24 mouse cellular contexts compared by ENCODE assay signal in the genomic region with DNA sequence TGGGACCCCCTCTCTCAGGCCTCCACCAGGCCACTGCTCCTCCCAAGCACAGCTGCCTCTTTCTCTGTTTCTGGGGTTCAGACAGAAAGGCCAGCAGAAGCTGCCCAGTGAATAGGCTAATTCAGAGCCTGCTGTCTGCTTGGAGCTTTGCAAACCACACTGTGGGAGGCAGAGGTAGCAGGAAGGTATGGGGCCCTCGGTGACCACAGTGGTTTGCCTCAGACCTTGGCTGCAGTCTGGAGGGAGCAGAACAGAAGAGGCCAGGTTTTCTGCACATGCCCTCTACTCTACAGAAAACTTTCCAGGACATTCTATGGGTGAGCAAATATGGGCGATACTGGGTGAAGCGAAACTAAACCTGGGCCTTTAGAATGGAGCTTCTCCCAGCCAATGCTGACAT. TPM values are rescaled to one million over a fixed set of nuclear protein-coding genes. Genes with fewer than 3 reads are reported as not detected.
DNase-seq lines count a peak whose midpoint lies in the region; ATAC-seq and TF ChIP-seq lines count a peak whose summit lies in the region.
"Had no signal": no experiment of that assay in that cellular context is flagged by ENCODE, and none has a peak within 500 bp of the region (broad histone marks: within the 10 kb centered on the region; RNA-seq: fewer than 3 reads in every experiment).

No protein-coding gene starts in this region.

- DNase-seq in midbrain, embryonic 10.5 days (ENCODE audit: low spot score), result no peak
- DNase-seq in kidney, adult 2 months, result no peak
- no peak for DNase-seq in spleen, postnatal 14 days (ENCODE audit: low spot score in 2 of 2)
- DNase-seq: adrenal gland, adult 8-10 months; cerebellum, postnatal 14 days; embryo, embryonic 11 days; heart, adult 18-20 months; heart, postnatal 4 days; kidney, adult 8-10 months; kidney, postnatal 25 days; lung, embryonic 14.5 days; lung, postnatal 4 days; midbrain, embryonic 14.5 days; right cerebral cortex, postnatal 25 days had no signal

- H3K9ac ChIP-seq in midbrain, embryonic 16.5 days (ENCODE audit: low read depth, low read length), result no peak overlapping the region
- 0 out of 2 replicates have a peak overlapping the region, but pooled peaks have one; percentile 7 for H3K9ac ChIP-seq in embryonic facial prominence, embryonic 13.5 days
- no peak overlapping the region for H3K9ac ChIP-seq in hindbrain, embryonic 13.5 days
- H3K9ac ChIP-seq: forebrain, embryonic 12.5 days; heart, embryonic 15.5 days; liver, embryonic 12.5 days; lung, embryonic 14.5 days; stomach, embryonic 15.5 days had no signal

- no peak for TF ChIP-seq CTCF in kidney, adult 2 months (conservative IDR thresholded peaks at IDR 0.05; ENCODE audit: insufficient read depth, insufficient read length, low read depth, low read length)

- no peak for TF ChIP-seq POLR2A in kidney, adult 2 months (IDR thresholded peaks at IDR 0.05; ENCODE audit: low read depth, low read length)

- peaks cover 33% of the 10 kb centered on the region for H3K4me1 ChIP-seq in midbrain, embryonic 10.5 days
- no peaks in the 10 kb centered on the region for H3K4me1 ChIP-seq in midbrain, embryonic 16.5 days (ENCODE audit: control insufficient read depth, insufficient read depth, low read length)
- H3K4me1 ChIP-seq in embryonic facial prominence, embryonic 13.5 days, result peaks cover 31% of the 10 kb centered on the region
- peaks cover 83% of the 10 kb centered on the region for H3K4me1 ChIP-seq in megakaryocyte, embryonic 14.5 days
- H3K4me1 ChIP-seq in kidney, adult 2 months (ENCODE audit: control insufficient read depth, insufficient read depth, low read length), result peaks cover 14% of the 10 kb centered on the region
- H3K4me1 ChIP-seq in hindbrain, embryonic 13.5 days (replicated peaks), result no peaks in the 10 kb centered on the region

- H3K27me3 ChIP-seq in midbrain, embryonic 10.5 days (ENCODE audit: low read depth, poor library complexity, severe bottlenecking), result peaks cover 35% of the 10 kb centered on the region
- no peaks in the 10 kb centered on the region for H3K27me3 ChIP-seq in midbrain, embryonic 16.5 days (ENCODE audit: control insufficient read depth, insufficient read depth, low read depth, low read length)
- no peaks in the 10 kb centered on the region for H3K27me3 ChIP-seq in embryonic facial prominence, embryonic 13.5 days
- peaks cover 2% of the 10 kb centered on the region for H3K27me3 ChIP-seq in megakaryocyte, embryonic 14.5 days (replicated peaks)
- H3K27me3 ChIP-seq in kidney, adult 2 months (replicated peaks; ENCODE audit: control insufficient read depth, insufficient read depth, low read length), result no peaks in the 10 kb centered on the region
- H3K27me3 ChIP-seq in hindbrain, embryonic 13.5 days, result no peaks in the 10 kb centered on the region
- H3K27me3 ChIP-seq: forebrain, embryonic 12.5 days; heart, embryonic 15.5 days; liver, embryonic 12.5 days; Patski; stomach, embryonic 15.5 days had no signal

- WGBS in midbrain, embryonic 10.5 days, result 95% methylated on average over 3 of the region's 3 CpGs
- WGBS in midbrain, embryonic 16.5 days, result 88% methylated on average over 3 of the region's 3 CpGs
- 84% methylated on average over 3 of the region's 3 CpGs for WGBS in embryonic facial prominence, embryonic 13.5 days
- WGBS in kidney, adult 2 months, result 97% methylated on average over 3 of the region's 3 CpGs
- 89% methylated on average over 3 of the region's 3 CpGs for WGBS in hindbrain, embryonic 13.5 days

- no peaks in the 10 kb centered on the region for H3K9me3 ChIP-seq in midbrain, embryonic 10.5 days (replicated peaks)
- no peaks in the 10 kb centered on the region for H3K9me3 ChIP-seq in midbrain, embryonic 16.5 days (replicated peaks; ENCODE audit: control insufficient read depth, low read length, poor library complexity, severe bottlenecking)
- H3K9me3 ChIP-seq in embryonic facial prominence, embryonic 13.5 days, result no peaks in the 10 kb centered on the region
- no peaks in the 10 kb centered on the region for H3K9me3 ChIP-seq in megakaryocyte, embryonic 14.5 days
- no peaks in the 10 kb centered on the region for H3K9me3 ChIP-seq in hindbrain, embryonic 13.5 days
- H3K9me3 ChIP-seq: forebrain, embryonic 12.5 days; heart, embryonic 15.5 days; liver, embryonic 12.5 days; stomach, embryonic 15.5 days had no signal

- H3K4me3 ChIP-seq in midbrain, embryonic 10.5 days, result no peak overlapping the region
- H3K4me3 ChIP-seq in midbrain, embryonic 16.5 days (ENCODE audit: low read depth, low read length), result no peak overlapping the region
- H3K4me3 ChIP-seq in embryonic facial prominence, embryonic 13.5 days, result no peak overlapping the region
- H3K4me3 ChIP-seq in megakaryocyte, embryonic 14.5 days (replicated peaks), result peak overlapping the region; percentile 55
- no peak overlapping the region for H3K4me3 ChIP-seq in kidney, adult 2 months (ENCODE audit: insufficient read depth, low read depth, low read length)
- H3K4me3 ChIP-seq in hindbrain, embryonic 13.5 days, result no peak overlapping the region
- H3K4me3 ChIP-seq: forebrain, embryonic 12.5 days; heart, embryonic 15.5 days; liver, embryonic 12.5 days; stomach, embryonic 15.5 days had no signal

- ATAC-seq in midbrain, embryonic 16.5 days, result no peak
- ATAC-seq in embryonic facial prominence, embryonic 13.5 days (ENCODE audit: insufficient number of reproducible peaks, insufficient read depth, low FRiP score, low TSS enrichment, low read depth), result no peak
- no peak for ATAC-seq in hindbrain, embryonic 13.5 days (ENCODE audit: low FRiP score)
- ATAC-seq: inflammation-experienced regulatory T-cells, adult 6 months; liver, embryonic 12.5 days; Patski had no signal

- H3K4me2 ChIP-seq in midbrain, embryonic 16.5 days (ENCODE audit: low read length), result no peak overlapping the region
- no peak overlapping the region for H3K4me2 ChIP-seq in embryonic facial prominence, embryonic 13.5 days
- no peak overlapping the region for H3K4me2 ChIP-seq in hindbrain, embryonic 13.5 days
- H3K4me2 ChIP-seq: forebrain, embryonic 12.5 days; heart, embryonic 15.5 days; liver, embryonic 12.5 days; lung, embryonic 14.5 days; stomach, embryonic 15.5 days had no signal

- H3K27ac ChIP-seq in midbrain, embryonic 10.5 days (replicated peaks), result 0 out of 2 replicates have a peak overlapping the region, but pooled peaks have one; percentile 4
- H3K27ac ChIP-seq in midbrain, embryonic 16.5 days (ENCODE audit: low read length), result no peak overlapping the region
- no peak overlapping the region for H3K27ac ChIP-seq in embryonic facial prominence, embryonic 13.5 days
- no peak overlapping the region for H3K27ac ChIP-seq in kidney, adult 2 months (ENCODE audit: insufficient read depth, low read depth, low read length)
- H3K27ac ChIP-seq in hindbrain, embryonic 13.5 days, result no peak overlapping the region
- H3K27ac ChIP-seq: forebrain, embryonic 12.5 days; heart, embryonic 15.5 days; liver, embryonic 12.5 days; stomach, embryonic 15.5 days had no signal

- H3K36me3 ChIP-seq in midbrain, embryonic 10.5 days, result no peaks in the 10 kb centered on the region
- H3K36me3 ChIP-seq in midbrain, embryonic 16.5 days (ENCODE audit: control insufficient read depth, insufficient read depth, low read length), result no peaks in the 10 kb centered on the region
- no peaks in the 10 kb centered on the region for H3K36me3 ChIP-seq in embryonic facial prominence, embryonic 13.5 days
- no peaks in the 10 kb centered on the region for H3K36me3 ChIP-seq in megakaryocyte, embryonic 14.5 days (replicated peaks; ENCODE audit: low read length)
- no peaks in the 10 kb centered on the region for H3K36me3 ChIP-seq in kidney, adult 2 months (ENCODE audit: control insufficient read depth, insufficient read depth, low read length)
- H3K36me3 ChIP-seq in hindbrain, embryonic 13.5 days, result no peaks in the 10 kb centered on the region
- H3K36me3 ChIP-seq: forebrain, embryonic 12.5 days; heart, embryonic 15.5 days; liver, embryonic 12.5 days; stomach, embryonic 15.5 days had no signal

RNA-seq across cellular contexts. Expression of a gene that starts 59.4 kb away (rescaled TPM):
- 30.0 and 30.1 TPM in 2 replicates for polyA plus RNA-seq in midbrain, embryonic 10.5 days (2016; fragmentation: Nextera tagmentation; extraction: Ambion mirVana)
- polyA plus RNA-seq in midbrain, embryonic 16.5 days (2015; fragmentation: Nextera tagmentation; extraction: Ambion mirVana), result 75.7 and 80.0 TPM in 2 replicates
- polyA plus RNA-seq in embryonic facial prominence, embryonic 13.5 days (2015; fragmentation: Nextera tagmentation; extraction: Ambion mirVana), result 44.9 and 45.9 TPM in 2 replicates
- 146 and 207 TPM in 2 replicates for polyA plus RNA-seq in megakaryocyte, embryonic 14.5 days (2012; ENCODE audit: insufficient read depth, low replicate concordance)
- 128 and 145 TPM in 2 replicates for polyA plus RNA-seq in kidney, adult 2 months (2012; rRNA removed)
- 68.7 and 71.7 TPM in 2 replicates for polyA plus RNA-seq in hindbrain, embryonic 13.5 days (2015; fragmentation: Nextera tagmentation; extraction: Ambion mirVana)
